Mouse (Mus musculus) hindbrain, embryonic 13.5 days (tissue): ENCODE data around the gene Tmem156. TPM values are rescaled to one million over a fixed set of nuclear protein-coding genes. Genes with fewer than 3 reads are reported as not detected.
A peak's percentile ranks its signal among the peaks of the same experiment; 100 is the strongest.
"Not testable (repeated sequence)": the region's sequence is repeated elsewhere in the genome, so short reads cannot be mapped to it uniquely, and the experiment has no call there.

Source experiments
- ATAC-seq: fragments of 200-750 bp; cut with Nextera tagmentation; 2 replicates; pipeline ENCODE4 v1.8.0; 2017; ENCODE audit warnings: moderate TSS enrichment; ENCODE audit not compliant: low FRiP score
- H3K27ac ChIP-seq: fragments of 300-500 bp; sonication (generic); 2 replicates; pipeline ENCODE4 v1.5.1; 2015; ENCODE audit warnings: inconsistent platforms, mild to moderate bottlenecking, moderate library complexity
- H3K27me3 ChIP-seq: fragments of 300-500 bp; sonication (generic); 2 replicates; pipeline ENCODE4 v1.6.1; 2015; ENCODE audit warnings: mild to moderate bottlenecking, inconsistent platforms
- H3K36me3 ChIP-seq: fragments of 300-500 bp; sonication (generic); 2 replicates; pipeline ENCODE4 v1.6.1; 2015; ENCODE audit warnings: mild to moderate bottlenecking, inconsistent platforms
- H3K4me1 ChIP-seq: fragments of 300-500 bp; sonication (generic); replicated peaks from 2 replicates; pipeline ENCODE4 v1.6.1; 2015; ENCODE audit warnings: inconsistent platforms
- H3K4me2 ChIP-seq: fragments of 300-500 bp; sonication (generic); 2 replicates; pipeline ENCODE4 v1.6.1; 2015; ENCODE audit warnings: inconsistent platforms, mild to moderate bottlenecking, moderate library complexity
- H3K4me3 ChIP-seq: fragments of 300-500 bp; sonication (generic); 2 replicates; pipeline ENCODE4 v1.5.1; 2015; ENCODE audit warnings: mild to moderate bottlenecking, inconsistent platforms
- H3K9ac ChIP-seq: fragments of 300-500 bp; sonication (generic); 2 replicates; pipeline ENCODE4 v1.6.1; 2015; ENCODE audit warnings: mild to moderate bottlenecking, inconsistent platforms
- H3K9me3 ChIP-seq: fragments of 300-500 bp; sonication (generic); 2 replicates; pipeline ENCODE4 v1.6.1; 2016; ENCODE audit warnings: inconsistent platforms
- WGBS: fragments of 180-500 bp; shearing (Covaris S2); methylation state at CpG from one replicate; pipeline ENCODE4 v1.1.7; 2015; 5-methylcytosine and 5-hydroxymethylcytosine counted together
- polyA plus RNA-seq: library from polyadenylated mRNA; unstranded; fragments of >200 nt; fragmentation: Nextera tagmentation; extraction: Ambion mirVana; gene quantifications from 2 replicates; pipeline ENCODE4 v1.2.1, GENCODE M21; 2015

The Tmem156 gene
- polyA plus RNA-seq, 1 experiment from 2014 or later, result not detected

DNA sequence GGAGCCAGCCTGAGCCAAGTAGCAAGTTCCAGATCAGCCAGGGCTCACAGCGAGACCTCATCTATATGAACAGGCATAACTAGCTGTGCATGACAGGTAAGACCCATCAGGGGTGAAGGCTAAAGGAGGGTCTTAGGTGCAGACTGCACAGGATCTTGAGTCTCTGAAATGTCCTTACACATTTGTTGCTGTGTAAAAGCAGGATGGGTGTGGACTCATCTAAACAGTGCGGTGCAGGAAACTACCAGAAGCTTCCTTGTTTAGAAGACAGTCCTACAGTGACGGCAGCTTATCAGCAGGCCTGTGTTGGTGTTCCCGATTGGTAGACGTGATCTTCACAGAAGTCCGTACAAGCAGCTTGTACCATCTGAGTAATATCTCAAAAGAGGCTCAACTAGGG is 21.4 kb upstream of the Tmem156 start:
- no peak overlapping the region for H3K4me2 ChIP-seq
- no peaks in the 10 kb centered on the region for H3K27me3 ChIP-seq
- H3K4me1 ChIP-seq, result 0 out of 2 replicates have a peak, but pooled peaks cover 1% of the 10 kb centered on the region
- no peak overlapping the region for H3K4me3 ChIP-seq
- H3K9ac ChIP-seq, result no peak overlapping the region
- peaks cover 5% of the 10 kb centered on the region; the same call in 1 of the 2 replicates for H3K36me3 ChIP-seq
- no peaks in the 10 kb centered on the region for H3K9me3 ChIP-seq
- H3K27ac ChIP-seq, result no peak overlapping the region
- no peak for ATAC-seq
- WGBS, result 87% methylated on average over 6 of the region's 6 CpGs

DNA sequence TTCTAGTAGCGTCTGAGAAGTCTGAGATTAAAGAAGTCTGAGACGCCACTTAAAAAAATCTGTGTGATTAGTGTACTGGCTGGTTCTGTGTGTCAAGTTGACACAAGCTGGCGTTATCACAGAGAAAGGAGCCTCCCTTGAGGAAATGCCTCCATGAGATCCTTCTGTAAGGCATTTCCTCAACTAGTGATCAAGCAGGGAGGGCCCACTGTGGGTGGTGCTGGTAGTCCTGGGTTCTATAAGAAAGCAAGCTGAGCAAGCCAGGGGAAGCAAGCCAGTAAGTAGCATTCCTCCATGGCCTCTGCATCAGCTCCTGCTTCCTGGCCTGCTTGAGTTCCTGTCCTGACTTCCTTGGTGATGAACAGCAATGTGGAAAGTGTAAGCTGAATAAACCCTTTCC is 20.3 kb upstream of the Tmem156 start:
- H3K36me3 ChIP-seq, H3K4me3 ChIP-seq, ATAC-seq, H3K27ac ChIP-seq, H3K4me1 ChIP-seq, H3K9ac ChIP-seq, H3K4me2 ChIP-seq, H3K27me3 ChIP-seq, H3K9me3 ChIP-seq: not testable (repeated sequence)
- WGBS, result 85% methylated on average over 3 of the region's 3 CpGs

DNA sequence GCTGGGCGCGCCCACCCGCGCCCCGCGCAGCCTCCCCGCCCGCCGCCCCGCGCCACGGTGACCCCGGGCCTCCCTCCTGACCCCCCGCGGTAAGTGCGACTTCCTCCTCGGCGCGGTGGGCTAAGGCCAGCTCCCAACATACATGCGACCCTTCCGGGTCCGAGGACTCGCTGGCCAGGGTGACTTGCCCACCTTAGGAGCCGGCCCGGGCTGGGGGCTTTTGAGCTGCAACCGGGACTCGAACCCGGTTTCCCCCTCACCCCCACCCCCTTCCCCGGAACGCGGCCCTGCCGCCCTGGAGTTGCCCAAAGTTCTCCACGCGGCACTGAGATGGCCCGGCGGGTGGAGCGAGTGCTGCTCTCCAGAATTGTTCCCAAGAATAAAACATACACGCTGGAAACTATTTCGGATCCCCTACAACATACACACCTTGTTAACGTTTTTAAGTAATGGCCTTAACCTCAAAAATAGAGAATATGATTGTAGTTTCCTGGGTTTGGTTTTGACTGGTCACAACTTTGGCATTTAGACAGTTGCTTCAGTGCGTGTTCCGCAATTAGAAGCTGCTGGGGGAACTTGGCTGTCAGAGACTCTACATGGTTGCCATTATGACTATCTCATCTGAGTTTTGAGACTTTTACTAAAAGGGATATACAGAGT is 16.0 kb upstream of the Tmem156 start:
- WGBS, result 4% methylated on average over 38 of the region's 42 CpGs
- Histone ChIP-seq H3K4me1 (peaks cover 10% of the 10 kb centered on the region; the same call in 1 of the 2 replicates), H3K27ac (peak overlapping the region; percentile 77), H3K27me3 (no peaks in the 10 kb centered on the region), H3K9ac (peak overlapping the region; percentile 86), H3K36me3 (no peaks in the 10 kb centered on the region), H3K4me2 (peak overlapping the region; percentile 75), H3K9me3 (no peaks in the 10 kb centered on the region), H3K4me3 (peak overlapping the region; percentile 74)
- ATAC-seq, result peak; percentile 60; the same call in 1 of the 2 replicates

DNA sequence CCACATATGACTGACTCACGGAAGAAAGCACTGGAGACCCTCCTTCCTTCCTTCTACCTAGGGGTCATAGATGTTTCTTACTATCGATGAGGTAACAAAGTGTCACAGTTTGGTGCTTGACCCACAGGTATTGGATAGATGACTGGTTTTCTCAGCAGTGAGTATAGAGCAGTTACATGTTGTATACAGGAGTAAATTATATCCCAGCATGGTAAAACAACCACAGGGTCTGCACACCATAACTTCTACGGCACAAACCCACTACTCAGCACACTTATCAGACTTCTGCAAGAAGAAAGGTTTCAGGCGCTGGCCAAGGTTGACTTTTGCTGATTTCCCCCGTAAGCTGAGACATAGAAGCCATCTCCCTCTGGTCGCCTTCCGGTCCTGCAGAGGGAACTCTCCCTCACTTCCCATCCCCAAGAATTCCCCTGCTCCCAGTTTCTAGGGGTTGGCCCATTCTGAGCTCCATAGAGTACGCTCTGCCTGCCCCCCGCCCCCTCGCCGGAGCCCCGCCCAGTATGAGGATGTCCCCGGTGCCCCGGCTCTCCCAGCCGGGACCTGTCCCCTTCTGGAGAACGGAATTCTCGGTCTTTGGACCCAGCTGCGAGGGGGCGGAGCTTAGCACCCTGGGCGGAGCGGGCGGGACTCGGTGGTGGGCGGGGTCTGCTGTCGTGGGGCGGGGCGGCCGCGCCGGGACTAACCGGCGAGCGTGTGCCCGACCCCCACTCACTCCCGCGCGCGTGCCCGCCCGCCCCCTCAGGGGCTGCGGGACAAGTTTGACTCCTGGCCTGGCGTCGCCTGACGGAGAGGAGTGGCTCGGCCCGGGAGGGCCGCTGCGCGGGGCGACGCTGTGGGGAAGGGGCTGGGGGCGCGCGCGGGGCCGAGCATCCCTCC is 15.2 kb upstream of the Tmem156 start, which contains the start of gene Klhl5:
Klhl5 (plus strand) TSS at position 664 of the 897 bp plus-strand sequence.
- peaks cover 10% of the 10 kb centered on the region; the same call in 1 of the 2 replicates for H3K4me1 ChIP-seq
- H3K9me3 ChIP-seq, result no peaks in the 10 kb centered on the region
- H3K4me2 ChIP-seq, result peak within 1 kb of the TSS; percentile 75
- peak within 1 kb of the TSS; percentile 77 for H3K27ac ChIP-seq
- ATAC-seq, result peak; percentile 93
- peak within 1 kb of the TSS; percentile 86 for H3K9ac ChIP-seq
- 5% methylated on average over 45 of the region's 56 CpGs for WGBS
- H3K4me3 ChIP-seq, result peak within 1 kb of the TSS; percentile 74
- no peaks in the 10 kb centered on the region for H3K36me3 ChIP-seq
- H3K27me3 ChIP-seq, result no peaks in the 10 kb centered on the region

DNA sequence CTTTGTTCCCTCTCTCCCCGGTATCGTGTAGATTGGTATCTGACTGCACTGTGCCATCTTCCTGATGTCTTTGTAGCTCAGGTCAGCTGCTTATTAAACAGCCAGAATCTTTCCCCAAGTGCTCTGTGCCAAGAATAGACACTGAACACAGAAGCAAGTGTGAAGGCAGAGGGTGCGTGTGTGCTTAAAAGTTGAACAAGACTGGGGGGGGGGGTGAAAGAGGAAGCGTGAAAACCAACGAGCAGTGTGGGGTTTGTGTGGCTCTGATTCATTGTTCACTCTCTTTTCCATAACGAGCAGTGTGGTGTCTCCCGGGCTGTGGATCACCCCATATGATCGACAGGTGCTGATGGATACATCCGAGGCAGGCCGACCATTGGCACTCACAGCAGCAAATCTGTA is 10.7 kb upstream of the Tmem156 start:
- ATAC-seq, result no peak
- H3K27ac ChIP-seq, result no peak overlapping the region

DNA sequence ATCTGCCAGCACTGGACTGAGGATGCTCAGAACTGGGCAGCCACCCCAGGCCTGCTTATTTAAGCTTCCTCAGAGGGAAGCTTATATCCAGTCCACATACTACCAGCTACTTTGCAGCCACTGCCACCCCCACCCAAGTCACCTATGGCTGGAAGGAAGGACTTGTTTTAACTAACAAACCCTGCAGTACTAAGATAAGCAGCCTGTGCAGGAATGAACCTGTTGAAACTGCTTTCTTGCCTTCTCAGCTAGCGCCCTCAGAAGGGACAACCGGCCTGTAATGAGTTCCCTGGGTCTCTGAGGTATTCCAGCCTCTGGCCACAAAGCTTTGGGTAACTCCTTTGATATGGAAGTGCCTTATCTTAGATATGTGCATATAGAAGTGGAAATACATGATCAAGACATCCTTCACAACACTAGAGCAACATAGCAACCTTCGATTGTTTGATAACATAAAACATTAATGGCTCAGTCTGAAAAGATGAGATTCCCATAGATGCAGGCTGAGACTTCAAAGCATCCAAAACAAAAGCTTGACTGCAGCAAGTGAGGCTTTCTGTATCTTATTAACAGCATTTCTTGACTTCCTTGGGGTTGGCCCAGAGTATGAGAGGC is 10.2 kb upstream of the Tmem156 start:
- no peak overlapping the region for H3K27ac ChIP-seq
- H3K9ac ChIP-seq, result no peak overlapping the region
- no peak overlapping the region for H3K4me3 ChIP-seq
- no peak overlapping the region for H3K4me2 ChIP-seq
- H3K9me3 ChIP-seq, result no peaks in the 10 kb centered on the region
- H3K36me3 ChIP-seq, result no peaks in the 10 kb centered on the region
- H3K27me3 ChIP-seq, result no peaks in the 10 kb centered on the region
- no peak for ATAC-seq
- H3K4me1 ChIP-seq, result 0 out of 2 replicates have a peak, but pooled peaks cover 6% of the 10 kb centered on the region
- WGBS, result 81% methylated on average over 3 of the region's 3 CpGs

More for the DNA sequence above, 10.7 kb upstream of the Tmem156 start:
- H3K4me3 ChIP-seq, result no peak overlapping the region
- H3K9ac ChIP-seq, result no peak overlapping the region
- no peaks in the 10 kb centered on the region for H3K9me3 ChIP-seq
- WGBS, result 64% methylated on average over 10 of the region's 10 CpGs
- no peaks in the 10 kb centered on the region for H3K36me3 ChIP-seq
- no peak overlapping the region for H3K4me2 ChIP-seq
- no peaks in the 10 kb centered on the region for H3K27me3 ChIP-seq
- H3K4me1 ChIP-seq, result 0 out of 2 replicates have a peak, but pooled peaks cover 6% of the 10 kb centered on the region

DNA sequence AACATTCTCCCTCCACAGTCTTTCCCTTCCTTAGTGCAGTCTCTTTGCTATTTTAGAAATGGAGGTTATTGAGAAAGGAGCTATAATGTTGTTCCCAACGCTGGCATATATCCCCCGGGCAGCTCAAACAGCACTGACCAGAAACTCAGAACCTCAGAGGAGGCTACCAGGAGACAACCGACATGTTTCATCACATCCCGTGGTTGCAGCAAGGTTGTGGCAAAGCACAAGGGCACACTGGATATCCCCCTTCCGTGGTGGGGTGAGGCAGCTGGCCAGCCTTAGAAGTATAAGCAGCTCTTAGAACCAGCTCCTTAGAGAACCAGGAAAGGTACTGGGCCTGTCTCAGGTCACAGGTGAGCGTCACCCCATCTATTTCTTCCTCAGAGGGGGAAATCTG is 9.7 kb upstream of the Tmem156 start:
- no peak overlapping the region for H3K27ac ChIP-seq
- WGBS, result 90% methylated on average over 6 of the region's 6 CpGs

DNA sequence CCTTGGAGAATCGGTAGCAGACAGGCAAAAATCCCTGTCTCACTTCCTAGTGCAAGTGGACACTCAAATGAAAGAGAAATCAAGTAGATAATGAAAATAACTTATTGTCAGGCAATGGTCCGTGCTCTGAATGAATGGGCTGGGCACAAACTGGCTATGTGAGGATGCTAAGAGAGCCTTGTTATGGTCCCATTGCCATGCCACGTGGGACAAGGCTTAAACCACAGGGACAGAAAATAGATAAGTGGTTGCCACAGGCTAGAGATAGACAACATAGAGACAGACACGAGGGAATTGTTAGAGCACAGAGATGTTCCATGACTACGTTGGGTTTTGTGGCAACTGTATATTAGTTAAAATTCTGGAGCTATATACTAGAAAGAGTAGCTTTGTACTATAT is 9.3 kb upstream of the Tmem156 start:
- ATAC-seq, result no peak
- 86% methylated on average over 5 of the region's 5 CpGs for WGBS

More for the DNA sequence above, 9.7 kb upstream of the Tmem156 start:
- Histone ChIP-seq H3K9me3 (no peaks in the 10 kb centered on the region), H3K27me3 (no peaks in the 10 kb centered on the region), H3K4me2 (no peak overlapping the region), H3K36me3 (no peaks in the 10 kb centered on the region), H3K4me1 (0 out of 2 replicates have a peak, but pooled peaks cover 2% of the 10 kb centered on the region), H3K4me3 (no peak overlapping the region), H3K9ac (no peak overlapping the region)
- no peak for ATAC-seq

DNA sequence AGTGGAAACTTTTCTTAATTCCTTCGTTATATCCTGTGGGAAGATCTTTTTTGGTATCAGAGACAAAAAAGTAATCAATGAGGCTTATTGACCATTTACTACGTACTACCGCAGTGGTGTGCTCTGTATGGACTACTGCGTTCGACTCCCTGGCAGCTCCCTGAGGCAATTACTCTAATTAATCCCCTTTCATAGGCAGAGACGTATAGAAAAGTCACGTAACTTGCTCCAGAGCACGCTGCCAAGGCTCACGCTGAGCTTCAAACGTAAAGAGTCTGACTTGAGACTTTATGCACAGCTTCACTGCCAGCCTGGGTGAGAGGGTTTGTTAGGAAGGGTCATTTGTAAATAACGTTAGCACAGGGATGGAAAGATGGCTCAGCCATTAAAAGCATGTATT is 8.1 kb upstream of the Tmem156 start:
- Histone ChIP-seq H3K27me3 (no peaks in the 10 kb centered on the region), H3K27ac (no peak overlapping the region), H3K9me3 (no peaks in the 10 kb centered on the region), H3K4me2 (no peak overlapping the region), H3K4me3 (no peak overlapping the region), H3K36me3 (no peaks in the 10 kb centered on the region), H3K4me1 (no peaks in the 10 kb centered on the region), H3K9ac (no peak overlapping the region)
- ATAC-seq, result no peak
- 64% methylated on average over 11 of the region's 11 CpGs for WGBS

More for the DNA sequence above, 9.3 kb upstream of the Tmem156 start:
- Histone ChIP-seq H3K36me3 (no peaks in the 10 kb centered on the region), H3K9me3 (no peaks in the 10 kb centered on the region), H3K27me3 (no peaks in the 10 kb centered on the region), H3K27ac (no peak overlapping the region), H3K9ac (no peak overlapping the region), H3K4me1 (no peaks in the 10 kb centered on the region), H3K4me3 (no peak overlapping the region), H3K4me2 (no peak overlapping the region)

DNA sequence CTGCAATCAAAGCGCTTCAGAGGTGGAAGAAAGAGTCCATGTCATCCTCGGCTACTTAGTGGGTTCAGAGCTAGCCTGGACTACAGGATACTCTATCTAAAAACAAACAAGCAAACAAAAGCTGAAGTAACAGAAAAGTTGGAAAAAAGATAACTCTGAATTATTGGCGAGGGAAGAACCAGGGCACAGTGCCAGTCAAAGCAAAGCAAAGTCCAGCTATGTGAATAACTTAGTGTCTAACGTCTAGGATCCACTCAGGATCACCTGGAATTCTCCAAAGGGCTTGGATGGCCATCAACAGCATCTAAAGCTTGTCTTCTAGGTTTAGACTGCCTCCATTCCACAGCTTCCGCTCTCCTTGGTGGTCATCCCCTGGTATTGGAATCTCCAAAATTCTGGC is 5.5 kb upstream of the Tmem156 start:
- Histone ChIP-seq H3K9me3 (no peaks in the 10 kb centered on the region), H3K4me3 (no peak overlapping the region), H3K9ac (no peak overlapping the region), H3K4me2 (no peak overlapping the region), H3K36me3 (no peaks in the 10 kb centered on the region), H3K27me3 (no peaks in the 10 kb centered on the region), H3K27ac (no peak overlapping the region), H3K4me1 (no peaks in the 10 kb centered on the region)
- ATAC-seq, result no peak
- WGBS, result 93% methylated on average over 5 of the region's 5 CpGs

DNA sequence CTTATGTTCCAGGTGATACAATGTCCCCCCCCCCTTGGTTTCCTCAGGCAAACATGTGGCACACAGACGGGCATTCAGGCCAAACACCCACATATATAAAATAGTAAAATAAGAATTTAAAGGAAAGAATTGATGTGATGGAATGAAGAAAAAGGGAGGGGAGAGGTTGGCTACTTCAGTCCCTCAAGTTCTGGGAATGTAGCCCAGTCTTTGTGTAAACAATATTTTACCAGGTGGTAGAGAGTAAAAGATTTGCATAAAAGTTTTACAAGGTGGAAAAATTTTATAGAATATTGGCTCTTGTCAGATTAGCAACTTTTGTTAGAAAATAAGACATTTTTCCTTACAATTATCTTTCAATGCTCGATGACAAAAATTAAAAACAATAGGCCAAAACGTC is 4.9 kb upstream of the Tmem156 start:
- H3K36me3 ChIP-seq, result no peaks in the 10 kb centered on the region
- no peak overlapping the region for H3K4me2 ChIP-seq
- ATAC-seq, result no peak
- no peaks in the 10 kb centered on the region for H3K27me3 ChIP-seq
- H3K4me1 ChIP-seq, result no peaks in the 10 kb centered on the region
- H3K27ac ChIP-seq, result no peak overlapping the region
- no peaks in the 10 kb centered on the region for H3K9me3 ChIP-seq
- WGBS, result 83% methylated on average over 3 of the region's 3 CpGs
- H3K4me3 ChIP-seq, result no peak overlapping the region
- H3K9ac ChIP-seq, result no peak overlapping the region

DNA sequence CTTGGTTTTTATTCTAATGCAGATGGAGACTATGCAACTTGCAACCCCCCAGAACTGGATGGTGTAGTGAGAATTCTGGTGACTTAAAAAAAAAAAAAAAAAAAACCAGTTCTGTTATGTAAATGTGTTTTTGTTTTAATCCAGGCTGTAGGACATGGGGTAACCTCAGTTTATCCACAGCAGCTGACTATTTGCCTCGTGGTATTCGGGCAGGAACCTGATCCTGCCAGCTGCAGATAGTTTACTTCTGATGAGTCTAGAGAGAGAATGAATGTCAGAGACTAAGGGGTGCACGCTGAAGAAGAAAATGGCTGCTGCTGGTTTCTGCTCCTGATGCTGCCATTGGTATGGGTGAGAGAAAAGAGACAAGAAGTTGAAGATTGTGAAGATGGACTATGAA is 4.2 kb upstream of the Tmem156 start:
- Histone ChIP-seq H3K4me3 (no peak overlapping the region), H3K4me1 (no peaks in the 10 kb centered on the region), H3K36me3 (no peaks in the 10 kb centered on the region), H3K27ac (no peak overlapping the region), H3K4me2 (no peak overlapping the region), H3K27me3 (no peaks in the 10 kb centered on the region), H3K9me3 (no peaks in the 10 kb centered on the region), H3K9ac (no peak overlapping the region)
- 90% methylated on average over 3 of the region's 3 CpGs for WGBS
- ATAC-seq, result no peak
